In the genomic region with DNA sequence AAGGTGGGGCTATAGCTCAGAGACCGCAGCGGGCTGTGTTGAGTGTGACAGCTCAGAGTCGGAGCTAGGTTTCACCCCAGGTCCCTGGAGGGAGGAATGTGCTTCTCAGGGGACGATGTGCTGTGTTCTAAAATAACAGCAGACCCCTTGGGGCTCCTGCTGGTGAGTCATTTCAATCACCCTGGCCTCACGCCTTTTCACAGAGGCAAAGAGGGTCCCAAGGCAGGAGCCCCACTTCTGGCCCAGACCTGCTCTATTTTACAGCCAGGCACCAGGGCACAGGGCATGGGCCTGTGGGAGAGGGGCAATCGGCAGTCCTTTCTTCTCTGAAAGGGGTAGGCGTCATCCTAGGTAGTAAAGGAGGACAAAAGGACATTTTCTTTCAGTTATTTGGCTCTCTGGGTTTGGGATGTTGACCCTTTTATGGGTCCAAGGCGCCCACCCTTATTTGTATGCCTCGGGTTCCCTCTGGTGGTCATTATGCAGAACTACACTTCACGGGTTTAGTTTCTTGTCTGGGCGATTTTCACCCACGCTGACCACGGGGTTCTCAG, we compare ENCODE assay signal across 10 mouse cellular contexts. TPM values are rescaled to one million over a fixed set of nuclear protein-coding genes. Genes with fewer than 3 reads are reported as not detected.
DNase-seq lines count a peak whose midpoint lies in the region; ATAC-seq and TF ChIP-seq lines count a peak whose summit lies in the region.
"Had no signal": no experiment of that assay in that cellular context is flagged by ENCODE, and none has a peak within 500 bp of the region (broad histone marks: within the 10 kb centered on the region; RNA-seq: fewer than 3 reads in every experiment).

No protein-coding gene starts in this region.

- no peaks in the 10 kb centered on the region for H3K9me3 ChIP-seq in intestine, postnatal 0 days (ENCODE audit: control insufficient read depth)
- no peaks in the 10 kb centered on the region for H3K9me3 ChIP-seq in intestine, embryonic 15.5 days
- H3K9me3 ChIP-seq in forebrain, embryonic 13.5 days (replicated peaks): no peaks in the 10 kb centered on the region
- H3K9me3 ChIP-seq in stomach, postnatal 0 days (ENCODE audit: control insufficient read depth, low read length): no peaks in the 10 kb centered on the region
- H3K9me3 ChIP-seq: midbrain, embryonic 12.5 days had no signal

- H3K4me2 ChIP-seq in intestine, postnatal 0 days (replicated peaks; ENCODE audit: low read depth): no peak overlapping the region
- no peak overlapping the region for H3K4me2 ChIP-seq in intestine, embryonic 15.5 days (replicated peaks)
- H3K4me2 ChIP-seq in forebrain, embryonic 13.5 days: no peak overlapping the region
- no peak overlapping the region for H3K4me2 ChIP-seq in stomach, postnatal 0 days (replicated peaks; ENCODE audit: low read depth)
- H3K4me2 ChIP-seq: midbrain, embryonic 12.5 days had no signal

- no peak overlapping the region for H3K27ac ChIP-seq in intestine, postnatal 0 days (ENCODE audit: low read depth, low read length)
- no peak overlapping the region for H3K27ac ChIP-seq in intestine, embryonic 15.5 days
- no peak overlapping the region for H3K27ac ChIP-seq in forebrain, embryonic 13.5 days
- no peak overlapping the region for H3K27ac ChIP-seq in stomach, postnatal 0 days (replicated peaks)
- H3K27ac ChIP-seq: midbrain, embryonic 12.5 days had no signal

- peak; percentile 79 for TF ChIP-seq CTCF in intestine, postnatal 0 days (IDR thresholded peaks at IDR 0.05; ENCODE audit: low read depth)
- peak; percentile 90 for TF ChIP-seq CTCF in stomach, postnatal 0 days (IDR thresholded peaks at IDR 0.05; ENCODE audit: low read depth)

- no peaks in the 10 kb centered on the region; the same call in 1 of the 2 replicates for H3K27me3 ChIP-seq in intestine, postnatal 0 days (replicated peaks; ENCODE audit: control insufficient read depth, insufficient read depth, low read length)
- no peaks in the 10 kb centered on the region; the same call in 1 of the 2 replicates for H3K27me3 ChIP-seq in intestine, embryonic 15.5 days (replicated peaks)
- peaks cover 16% of the 10 kb centered on the region for H3K27me3 ChIP-seq in forebrain, embryonic 13.5 days
- no peaks in the 10 kb centered on the region for H3K27me3 ChIP-seq in stomach, postnatal 0 days (ENCODE audit: control insufficient read depth, insufficient read depth, low read length)

- no peak for TF ChIP-seq EP300 in stomach, postnatal 0 days (optimal IDR thresholded peaks at IDR 0.05)

- no peak overlapping the region for H3K4me3 ChIP-seq in intestine, postnatal 0 days (ENCODE audit: low read depth, low read length)
- H3K4me3 ChIP-seq in intestine, embryonic 15.5 days (replicated peaks): no peak overlapping the region
- no peak overlapping the region for H3K4me3 ChIP-seq in forebrain, embryonic 13.5 days
- no peak overlapping the region for H3K4me3 ChIP-seq in stomach, postnatal 0 days (ENCODE audit: low read depth, low read length)
- H3K4me3 ChIP-seq: erythroblast, embryonic 14.5 days; midbrain, embryonic 12.5 days had no signal

- no peaks in the 10 kb centered on the region for H3K4me1 ChIP-seq in intestine, postnatal 0 days (replicated peaks; ENCODE audit: control insufficient read depth, insufficient read depth, low read length)
- no peaks in the 10 kb centered on the region for H3K4me1 ChIP-seq in intestine, embryonic 15.5 days (replicated peaks)
- 0 out of 2 replicates have a peak, but pooled peaks cover 5% of the 10 kb centered on the region for H3K4me1 ChIP-seq in forebrain, embryonic 13.5 days
- no peaks in the 10 kb centered on the region for H3K4me1 ChIP-seq in stomach, postnatal 0 days (replicated peaks; ENCODE audit: control insufficient read depth, insufficient read depth)

- no peak for ATAC-seq in intestine, postnatal 0 days
- no peak for ATAC-seq in intestine, embryonic 15.5 days
- ATAC-seq in forebrain, embryonic 13.5 days: 0 out of 2 replicates have a peak, but pooled peaks have one; percentile 27
- ATAC-seq in stomach, postnatal 0 days (ENCODE audit: low FRiP score, low TSS enrichment): peak; percentile 31

- H3K36me3 ChIP-seq in intestine, postnatal 0 days (ENCODE audit: control insufficient read depth, insufficient read depth): no peaks in the 10 kb centered on the region
- H3K36me3 ChIP-seq in intestine, embryonic 15.5 days: no peaks in the 10 kb centered on the region
- no peaks in the 10 kb centered on the region for H3K36me3 ChIP-seq in forebrain, embryonic 13.5 days (ENCODE audit: poor library complexity, severe bottlenecking)
- H3K36me3 ChIP-seq in stomach, postnatal 0 days (ENCODE audit: control insufficient read depth, insufficient read depth, low read length): no peaks in the 10 kb centered on the region
- H3K36me3 ChIP-seq: midbrain, embryonic 12.5 days had no signal

- H3K9ac ChIP-seq in intestine, postnatal 0 days (ENCODE audit: low read depth, low read length): no peak overlapping the region
- no peak overlapping the region for H3K9ac ChIP-seq in intestine, embryonic 15.5 days
- 0 out of 2 replicates have a peak overlapping the region, but pooled peaks have one; percentile 26 for H3K9ac ChIP-seq in forebrain, embryonic 13.5 days
- no peak overlapping the region for H3K9ac ChIP-seq in stomach, postnatal 0 days (ENCODE audit: low read length)
- H3K9ac ChIP-seq: midbrain, embryonic 12.5 days had no signal

- DNase-seq in CD4-positive, CD25-positive, alpha-beta regulatory T cell, adult 2 months (ENCODE audit: low read depth, low spot score): peak; percentile 63
- peak; percentile 19 for DNase-seq in adipocyte (ENCODE audit: low spot score)
- DNase-seq in lung, postnatal 10 days: peak; percentile 18
- no peak for DNase-seq in stomach, postnatal 0 days (ENCODE audit: low spot score)
- no peak for DNase-seq in frontal cortex, postnatal 14 days (ENCODE audit: low spot score in 2 of 2)

- WGBS in intestine, postnatal 0 days: 22% methylated on average over 13 of the region's 13 CpGs
- 23% methylated on average over 13 of the region's 13 CpGs for WGBS in intestine, embryonic 15.5 days
- 22% methylated on average over 13 of the region's 13 CpGs for WGBS in forebrain, embryonic 13.5 days
- WGBS in stomach, postnatal 0 days: 20% methylated on average over 13 of the region's 13 CpGs

RNA-seq across cellular contexts. Expression of gene Matn1, which starts 3.0 kb away (rescaled TPM):
- polyA plus RNA-seq in intestine, postnatal 0 days (2015; fragmentation: Nextera tagmentation; extraction: Ambion mirVana): not detected in 2 replicates
- 0.06 TPM in 1 of 2 replicates, not detected in the other for polyA plus RNA-seq in intestine, embryonic 15.5 days (2015; fragmentation: Nextera tagmentation; extraction: Ambion mirVana)
- not detected in 2 replicates for polyA plus RNA-seq in forebrain, embryonic 13.5 days (2015; fragmentation: Nextera tagmentation; extraction: Ambion mirVana)
- polyA plus RNA-seq in stomach, postnatal 0 days (2015; fragmentation: Nextera tagmentation; extraction: Ambion mirVana): 0.05 TPM in 1 of 2 replicates, not detected in the other
- polyA plus RNA-seq: erythroblast, embryonic 14.5 days had no signal

RNA-seq across cellular contexts. Expression of gene Laptm5, which starts 34.2 kb away (rescaled TPM):
- polyA plus RNA-seq in intestine, postnatal 0 days (2015; fragmentation: Nextera tagmentation; extraction: Ambion mirVana): 25.7 and 27.7 TPM in 2 replicates
- 37.9 and 42.4 TPM in 2 replicates for polyA plus RNA-seq in intestine, embryonic 15.5 days (2015; fragmentation: Nextera tagmentation; extraction: Ambion mirVana)
- polyA plus RNA-seq in forebrain, embryonic 13.5 days (2015; fragmentation: Nextera tagmentation; extraction: Ambion mirVana): 15.5 and 16.7 TPM in 2 replicates
- 30.5 and 34.0 TPM in 2 replicates for polyA plus RNA-seq in stomach, postnatal 0 days (2015; fragmentation: Nextera tagmentation; extraction: Ambion mirVana)

Comparison
In these comparisons a context has a peak if more than half of its experiments do, and no peak if none do; other contexts are left out.
1. ATAC-seq: peak in forebrain, embryonic 13.5 days (single experiment) and stomach, postnatal 0 days (single experiment); none in intestine, postnatal 0 days (single experiment) and intestine, embryonic 15.5 days (single experiment).
2. DNase-seq: peak in CD4-positive, CD25-positive, alpha-beta regulatory T cell, adult 2 months (single experiment), adipocyte (single experiment) and lung, postnatal 10 days (single experiment); none in stomach, postnatal 0 days (single experiment) and frontal cortex, postnatal 14 days (0 of 2).